Mouse (Mus musculus) G1E (cell line): ENCODE results near the gene Trpm5.

ENCODE experiments used
- CTCF ChIP-seq: IDR thresholded peaks from 2 replicates; pipeline ENCODE4 v1.5.1; 2012; ENCODE audit warnings: low read depth, low read length, inconsistent platforms, mixed read lengths
- GATA1 ChIP-seq: IDR thresholded peaks from 2 replicates; pipeline ENCODE4 v1.6.1; 2012; ENCODE audit warnings: borderline replicate concordance, low read length, inconsistent platforms, mixed read lengths

DNA sequence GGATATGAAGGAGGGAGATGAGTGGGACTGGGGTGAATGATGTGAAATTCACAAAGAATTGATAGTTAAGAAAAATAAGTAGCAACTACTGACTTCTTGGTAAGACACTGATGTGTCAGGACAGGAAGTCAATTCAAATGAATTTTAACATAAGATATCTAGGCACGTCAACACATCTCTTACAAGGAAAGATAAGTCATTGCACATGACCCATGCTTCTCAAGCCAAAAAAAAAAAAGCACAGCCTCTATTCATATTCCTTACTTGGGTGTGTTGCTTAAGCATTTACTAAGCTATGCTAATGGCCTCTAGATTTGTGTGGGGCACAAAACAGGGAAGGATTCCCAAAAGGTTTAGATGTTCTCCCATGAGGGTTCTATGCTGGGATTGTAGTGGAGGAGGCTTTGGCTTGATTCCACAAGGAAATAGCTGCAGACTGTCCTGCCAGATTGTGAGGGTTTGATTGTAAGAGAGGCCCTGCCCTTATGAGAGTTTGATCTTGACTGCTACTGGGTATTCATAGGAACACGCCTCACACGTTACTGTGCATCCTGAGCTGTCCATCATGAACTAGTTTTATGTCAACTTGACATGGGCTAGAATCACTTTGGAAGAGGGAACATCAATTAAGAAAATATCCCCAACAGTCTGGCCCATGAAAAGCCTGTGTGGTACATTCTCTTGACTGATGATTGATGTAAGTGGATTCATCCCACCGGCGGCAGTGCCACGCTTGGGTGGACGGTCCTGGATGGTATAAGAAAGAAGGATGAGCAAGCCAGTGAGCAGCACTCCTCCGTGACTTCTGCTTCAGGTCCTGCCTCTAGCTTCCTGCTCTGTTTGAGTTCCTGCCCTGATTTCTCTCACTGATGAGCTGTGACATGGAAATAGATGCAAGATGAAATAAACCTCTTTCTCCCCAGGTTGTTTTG, 59.7 kb downstream of the Trpm5 start:
- TF ChIP-seq CTCF (no peak), GATA1 (no peak)
